Mouse (Mus musculus) heart, embryonic 10.5 days (tissue): ENCODE data around the gene Nipal4. TPM values are rescaled to one million over a fixed set of nuclear protein-coding genes. Genes with fewer than 3 reads are reported as not detected.
A peak's percentile ranks its signal among the peaks of the same experiment; 100 is the strongest.
"Not testable (repeated sequence)": the region's sequence is repeated elsewhere in the genome, so short reads cannot be mapped to it uniquely, and the experiment has no call there.

Experiments used
- DNase-seq: peaks from one replicate; pipeline ENCODE4 v3.0.0-alpha.2; 2017; ENCODE audit warnings: low spot score
- H3K27ac ChIP-seq: fragments of 300-500 bp; sonication (generic); 2 replicates; pipeline ENCODE4 v1.5.1; 2016; ENCODE audit warnings: mild to moderate bottlenecking
- H3K27me3 ChIP-seq: fragments of 300-500 bp; sonication (generic); 2 replicates; pipeline ENCODE4 v1.6.1; 2016; ENCODE audit warnings: mild to moderate bottlenecking; ENCODE audit not compliant: poor library complexity, insufficient read depth, severe bottlenecking
- H3K36me3 ChIP-seq: fragments of 300-500 bp; sonication (generic); 2 replicates; pipeline ENCODE4 v1.6.1; 2016; ENCODE audit warnings: mild to moderate bottlenecking, moderate library complexity
- H3K4me1 ChIP-seq: fragments of 300-500 bp; sonication (generic); 2 replicates; pipeline ENCODE4 v1.6.1; 2016; ENCODE audit warnings: mild to moderate bottlenecking
- H3K4me3 ChIP-seq: fragments of 300-500 bp; sonication (generic); 2 replicates; pipeline ENCODE4 v1.5.1; 2016; ENCODE audit warnings: mild to moderate bottlenecking, moderate library complexity
- H3K9me3 ChIP-seq: fragments of 300-500 bp; sonication (generic); 2 replicates; pipeline ENCODE4 v1.6.1; 2016; ENCODE audit warnings: mild to moderate bottlenecking, moderate library complexity
- WGBS: fragments of 180-500 bp; shearing (Covaris S2); methylation state at CpG from one replicate; pipeline ENCODE4 v1.1.7; 2016; 5-methylcytosine and 5-hydroxymethylcytosine counted together
- polyA plus RNA-seq: library from polyadenylated mRNA; unstranded; fragments of >200 nt; fragmentation: Nextera tagmentation; extraction: Ambion mirVana; gene quantifications from 2 replicates; pipeline ENCODE4 v1.2.1, GENCODE M21; 2016

Gene Nipal4
- polyA plus RNA-seq, 1 experiment from 2014 or later = 7.8 TPM

DNA sequence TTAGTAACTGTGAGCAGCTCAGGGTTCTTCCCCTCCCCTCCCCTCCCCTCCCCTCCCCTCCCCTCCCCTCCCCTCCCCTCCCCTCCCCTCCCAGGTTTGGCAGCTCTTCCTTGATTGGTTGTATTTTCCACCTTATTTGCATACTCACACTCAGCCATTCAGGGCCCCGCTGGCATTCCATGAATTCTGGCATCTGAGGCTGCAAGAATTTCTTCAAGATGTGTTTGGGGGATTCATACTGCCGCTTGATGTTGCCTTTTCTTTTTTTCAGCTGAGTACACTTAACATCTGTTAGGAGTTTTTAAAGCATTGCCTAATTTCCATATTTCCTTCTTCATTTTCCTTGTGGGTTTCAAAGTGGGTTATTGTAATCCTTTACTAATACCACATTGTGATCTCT, 22.0 kb upstream of the Nipal4 start:
- no peak for DNase-seq
- no peak overlapping the region for H3K27ac ChIP-seq
- no peak overlapping the region for H3K4me3 ChIP-seq
- no peaks in the 10 kb centered on the region for H3K4me1 ChIP-seq
- H3K27me3 ChIP-seq = no peaks in the 10 kb centered on the region
- no peaks in the 10 kb centered on the region for H3K36me3 ChIP-seq
- no peaks in the 10 kb centered on the region for H3K9me3 ChIP-seq
- WGBS = 73% methylated on average over 2 of the region's 2 CpGs

DNA sequence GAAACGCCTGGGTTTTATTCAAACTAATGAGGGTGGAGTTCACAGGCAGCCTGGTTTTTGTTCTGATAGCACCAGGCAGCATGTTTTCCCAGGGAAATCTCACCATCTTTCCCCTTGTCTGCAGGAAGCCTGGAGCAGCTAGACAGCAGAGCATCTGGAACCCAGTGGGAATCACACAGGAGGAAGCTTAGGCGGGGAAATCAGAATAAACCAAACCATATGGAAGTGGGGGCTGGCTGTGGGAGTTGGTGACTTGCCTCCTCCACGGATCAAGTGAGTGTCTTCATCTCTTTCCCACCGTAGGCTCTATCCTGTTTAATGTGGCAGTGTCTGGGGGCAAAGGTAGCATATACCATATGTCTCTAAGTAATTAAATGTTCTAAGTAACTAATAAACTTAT, 19.2 kb upstream of the Nipal4 start:
- no peaks in the 10 kb centered on the region for H3K9me3 ChIP-seq
- no peaks in the 10 kb centered on the region for H3K27me3 ChIP-seq
- no peak for DNase-seq
- H3K27ac ChIP-seq = peak overlapping the region; percentile 17; the same call in 1 of the 2 replicates
- no peaks in the 10 kb centered on the region for H3K36me3 ChIP-seq
- H3K4me3 ChIP-seq = no peak overlapping the region
- H3K4me1 ChIP-seq = no peaks in the 10 kb centered on the region
- WGBS = 14% methylated on average over 4 of the region's 4 CpGs

DNA sequence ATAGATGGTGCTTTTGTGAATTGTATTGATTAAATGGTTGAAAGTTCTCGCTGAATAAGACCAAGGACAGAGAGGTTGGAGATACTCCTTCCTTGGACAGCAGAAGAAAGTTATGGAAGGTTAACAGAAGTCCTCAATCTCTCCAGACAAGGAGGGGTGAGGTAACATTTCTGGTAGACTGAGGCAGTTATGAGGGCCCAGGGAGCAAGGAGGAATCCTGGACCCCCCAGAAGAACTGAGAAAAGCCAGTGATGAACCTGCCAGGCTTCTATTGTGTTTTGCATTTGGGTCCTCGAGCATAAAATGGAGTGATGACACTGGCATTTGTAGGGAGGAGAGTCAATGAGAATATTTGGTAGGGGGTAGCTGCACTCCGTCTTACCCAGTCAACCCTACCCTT, 18.6 kb upstream of the Nipal4 start:
- Histone ChIP-seq H3K27me3 (no peaks in the 10 kb centered on the region), H3K36me3 (no peaks in the 10 kb centered on the region), H3K4me1 (no peaks in the 10 kb centered on the region), H3K9me3 (no peaks in the 10 kb centered on the region), H3K27ac (peak overlapping the region; percentile 17; the same call in 1 of the 2 replicates), H3K4me3 (no peak overlapping the region)
- 72% methylated on average over 3 of the region's 3 CpGs for WGBS
- DNase-seq = no peak

DNA sequence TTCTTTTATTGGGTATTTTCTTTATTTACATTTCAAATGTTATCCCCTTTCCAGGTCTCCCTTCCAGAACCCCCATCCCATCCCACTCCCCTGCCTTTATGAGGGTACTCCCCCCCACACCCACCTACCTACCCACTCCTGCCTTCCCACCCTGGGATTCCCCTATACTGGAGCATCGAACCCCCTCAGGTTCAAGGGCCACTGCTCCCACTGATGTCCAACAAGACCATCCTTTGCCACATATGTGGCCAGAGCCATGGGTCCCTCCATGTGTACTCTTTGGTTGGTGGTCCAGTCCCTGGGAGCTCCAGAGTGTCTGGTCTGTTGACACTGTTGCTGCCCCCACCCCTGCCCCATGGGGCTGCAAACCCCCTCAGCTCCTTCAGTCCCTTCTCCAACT, 15.7 kb upstream of the Nipal4 start:
- WGBS = 86% methylated on average over 1 of the region's 1 CpGs
- not testable (repeated sequence) for H3K27me3 ChIP-seq, H3K4me1 ChIP-seq, H3K36me3 ChIP-seq, H3K9me3 ChIP-seq, H3K27ac ChIP-seq, DNase-seq, H3K4me3 ChIP-seq

DNA sequence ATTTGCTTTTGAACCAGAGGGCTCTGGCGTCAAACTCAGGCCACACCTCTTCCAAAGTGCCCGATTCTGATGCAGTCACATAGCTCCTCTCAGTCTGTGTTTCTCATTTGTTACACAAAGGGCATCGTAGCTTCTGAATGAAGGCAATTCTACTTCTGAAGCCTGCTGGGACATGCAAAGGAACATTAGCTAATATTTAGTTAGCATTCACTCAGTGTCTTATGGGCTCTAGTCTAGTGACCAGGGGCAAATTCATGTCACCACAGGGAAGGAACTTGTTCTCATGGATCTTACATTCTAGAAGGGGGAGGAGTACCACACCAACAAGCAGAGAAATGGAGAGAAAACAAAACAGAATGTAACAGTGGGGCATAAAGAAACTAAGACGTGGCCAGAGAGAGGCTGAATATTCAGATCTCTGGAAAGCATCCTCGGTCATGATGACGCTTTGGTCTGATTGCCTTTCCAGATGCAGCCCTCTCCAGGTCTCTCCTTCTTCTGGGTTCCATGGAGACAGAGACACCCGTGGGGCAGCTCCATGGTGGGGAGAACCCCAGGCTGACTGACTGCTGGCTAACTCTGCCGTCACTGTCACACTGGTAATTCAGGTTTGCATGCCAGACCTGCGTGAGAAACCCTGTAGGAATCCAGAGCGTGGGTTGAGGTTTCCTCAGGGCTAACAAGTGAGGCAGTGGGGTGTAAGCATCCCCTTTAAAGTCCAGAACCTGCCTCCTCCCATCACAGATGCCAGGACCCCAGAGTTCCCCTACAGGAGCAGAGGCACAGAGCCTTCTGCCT, 11.1 kb upstream of the Nipal4 start:
- no peaks in the 10 kb centered on the region for H3K4me1 ChIP-seq
- H3K4me3 ChIP-seq = no peak overlapping the region
- no peak overlapping the region for H3K27ac ChIP-seq
- 77% methylated on average over 10 of the region's 10 CpGs for WGBS
- DNase-seq = no peak
- no peaks in the 10 kb centered on the region for H3K9me3 ChIP-seq
- H3K27me3 ChIP-seq = no peaks in the 10 kb centered on the region
- H3K36me3 ChIP-seq = no peaks in the 10 kb centered on the region

- Histone ChIP-seq H3K27ac (no peak overlapping the region), H3K36me3 (no peaks in the 10 kb centered on the region), H3K4me3 (no peak overlapping the region), H3K9me3 (no peaks in the 10 kb centered on the region), H3K27me3 (no peaks in the 10 kb centered on the region), H3K4me1 (no peaks in the 10 kb centered on the region)
- 88% methylated on average over 6 of the region's 6 CpGs for WGBS
- no peak for DNase-seq
These were observed 9.8 kb upstream of the Nipal4 start for GRCm38 (mm10) chr11:46176155-46176554.

DNA sequence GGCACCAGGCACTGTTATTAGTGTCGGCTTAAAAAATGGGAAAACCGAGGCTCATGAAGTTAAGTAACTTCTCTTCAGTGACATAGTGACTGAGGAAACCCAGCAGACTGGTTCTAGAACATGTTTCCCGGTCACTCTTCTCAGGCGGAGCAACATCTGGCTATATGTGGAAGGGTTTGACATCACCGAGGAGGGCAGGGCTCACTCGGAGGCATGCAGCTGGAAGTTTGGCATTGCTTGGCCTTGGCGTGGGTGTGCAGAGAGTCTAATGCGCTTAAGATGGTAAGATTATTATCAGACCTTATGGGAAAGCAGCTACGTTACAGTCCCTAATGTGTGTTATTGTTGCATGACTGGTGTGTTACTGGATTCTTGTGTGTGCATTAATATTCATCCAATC, 5.8 kb upstream of the Nipal4 start:
- Histone ChIP-seq H3K4me1 (peaks cover 10% of the 10 kb centered on the region), H3K27ac (no peak overlapping the region), H3K4me3 (no peak overlapping the region), H3K27me3 (0 out of 2 replicates have a peak, but pooled peaks cover 3% of the 10 kb centered on the region), H3K9me3 (no peaks in the 10 kb centered on the region), H3K36me3 (no peaks in the 10 kb centered on the region)
- no peak for DNase-seq
- whole genome bisulfite sequencing = 90% methylated on average over 9 of the region's 9 CpGs

DNA sequence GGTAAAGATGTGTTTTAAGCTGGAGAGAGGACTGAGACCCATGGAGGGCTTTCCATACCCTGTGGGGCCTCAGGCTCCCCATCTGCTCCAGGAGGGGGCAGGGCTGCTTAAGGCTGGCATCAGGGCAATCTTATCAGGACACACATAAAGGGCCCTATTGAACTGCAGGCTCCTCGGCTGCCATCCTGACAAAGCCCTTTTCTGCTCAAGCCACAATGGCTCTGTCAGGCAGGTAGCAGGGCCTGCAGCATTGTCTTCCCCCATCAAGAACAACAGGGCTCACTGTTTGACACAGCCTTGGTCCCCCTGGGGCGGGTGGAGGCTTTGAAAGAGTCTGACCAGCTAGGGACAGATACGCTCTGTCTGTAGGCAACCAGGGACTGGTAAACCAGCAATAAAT, 3.6 kb upstream of the Nipal4 start:
- Histone ChIP-seq H3K9me3 (no peaks in the 10 kb centered on the region), H3K27ac (0 out of 2 replicates have a peak overlapping the region, but pooled peaks have one; percentile 36), H3K4me1 (peaks cover 21% of the 10 kb centered on the region), H3K27me3 (peaks cover 21% of the 10 kb centered on the region), H3K4me3 (no peak overlapping the region), H3K36me3 (no peaks in the 10 kb centered on the region)
- no peak for DNase-seq
- 56% methylated on average over 3 of the region's 3 CpGs for WGBS

- 81% methylated on average over 7 of the region's 7 CpGs for WGBS
- H3K36me3 ChIP-seq = no peaks in the 10 kb centered on the region
- no peaks in the 10 kb centered on the region for H3K9me3 ChIP-seq
- H3K27me3 ChIP-seq = peaks cover 24% of the 10 kb centered on the region
- peaks cover 28% of the 10 kb centered on the region for H3K4me1 ChIP-seq
- H3K4me3 ChIP-seq = no peak overlapping the region
- H3K27ac ChIP-seq = no peak overlapping the region
- DNase-seq = no peak
These were observed 2.2 kb upstream of the Nipal4 start for GRCm38 (mm10) chr11:46168506-46168905.

DNA sequence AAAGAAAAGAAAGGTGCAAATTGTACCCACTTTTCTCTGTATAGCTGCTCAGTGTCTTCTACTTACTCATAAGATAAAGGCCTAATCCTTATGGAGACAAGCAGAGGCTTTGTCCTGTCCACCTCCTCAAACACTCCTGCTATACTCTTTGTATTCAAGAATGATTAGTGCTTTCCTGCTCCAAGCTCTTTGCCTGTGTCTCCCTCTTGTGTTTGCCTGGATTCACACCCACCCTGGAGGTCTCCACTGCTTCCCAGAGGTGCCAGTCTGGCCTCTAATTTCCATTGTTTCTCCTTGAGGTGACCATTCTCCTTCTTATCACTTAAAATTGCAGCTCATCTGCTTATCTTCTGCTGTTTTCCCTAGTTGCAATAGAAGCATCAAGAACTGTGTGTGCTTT, 8.8 kb downstream of the Nipal4 start:
- 0 out of 2 replicates have a peak, but pooled peaks cover 10% of the 10 kb centered on the region for H3K4me1 ChIP-seq
- 0 out of 2 replicates have a peak, but pooled peaks cover 2% of the 10 kb centered on the region for H3K36me3 ChIP-seq
- DNase-seq = no peak
- H3K27ac ChIP-seq = no peak overlapping the region
- H3K27me3 ChIP-seq = no peaks in the 10 kb centered on the region
- no peak overlapping the region for H3K4me3 ChIP-seq
- no peaks in the 10 kb centered on the region for H3K9me3 ChIP-seq

GRCm38 (mm10) chr11:46156945-46157344, 9.4 kb downstream of the Nipal4 start:
- WGBS = 80% methylated on average over 8 of the region's 8 CpGs

DNA sequence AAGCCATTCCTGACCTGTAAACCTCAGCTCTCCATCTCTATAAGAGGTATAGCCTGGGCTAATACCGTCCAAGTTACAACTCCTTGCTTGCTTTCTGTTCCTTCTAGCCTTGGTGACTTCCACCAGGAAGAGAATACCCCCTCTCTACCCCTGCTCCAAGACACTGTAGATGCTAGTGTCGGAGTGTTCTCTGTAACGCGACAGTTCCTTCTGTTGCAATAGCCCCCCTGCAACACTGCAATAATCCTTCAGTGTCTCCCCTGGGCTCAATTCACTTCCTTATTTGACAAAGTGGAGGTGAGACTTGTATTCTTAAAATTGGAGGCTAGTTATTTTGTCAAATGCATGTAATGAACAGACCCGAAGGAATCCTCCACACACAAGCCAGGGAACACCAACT, 19.7 kb downstream of the Nipal4 start:
- H3K36me3 ChIP-seq = peaks cover 49% of the 10 kb centered on the region
- DNase-seq = no peak
- H3K4me1 ChIP-seq = no peaks in the 10 kb centered on the region
- H3K4me3 ChIP-seq = no peak overlapping the region
- H3K27ac ChIP-seq = no peak overlapping the region
- no peaks in the 10 kb centered on the region for H3K27me3 ChIP-seq
- no peaks in the 10 kb centered on the region for H3K9me3 ChIP-seq
- WGBS = 90% methylated on average over 5 of the region's 5 CpGs

More at GRCm38 (mm10) chr11:46156945-46157344, 9.4 kb downstream of the Nipal4 start:
- 0 out of 2 replicates have a peak, but pooled peaks cover 2% of the 10 kb centered on the region for H3K36me3 ChIP-seq
- H3K9me3 ChIP-seq = no peaks in the 10 kb centered on the region
- H3K4me3 ChIP-seq = no peak overlapping the region
- no peaks in the 10 kb centered on the region for H3K27me3 ChIP-seq
- H3K27ac ChIP-seq = no peak overlapping the region
- no peak for DNase-seq
- 0 out of 2 replicates have a peak, but pooled peaks cover 10% of the 10 kb centered on the region for H3K4me1 ChIP-seq

DNA sequence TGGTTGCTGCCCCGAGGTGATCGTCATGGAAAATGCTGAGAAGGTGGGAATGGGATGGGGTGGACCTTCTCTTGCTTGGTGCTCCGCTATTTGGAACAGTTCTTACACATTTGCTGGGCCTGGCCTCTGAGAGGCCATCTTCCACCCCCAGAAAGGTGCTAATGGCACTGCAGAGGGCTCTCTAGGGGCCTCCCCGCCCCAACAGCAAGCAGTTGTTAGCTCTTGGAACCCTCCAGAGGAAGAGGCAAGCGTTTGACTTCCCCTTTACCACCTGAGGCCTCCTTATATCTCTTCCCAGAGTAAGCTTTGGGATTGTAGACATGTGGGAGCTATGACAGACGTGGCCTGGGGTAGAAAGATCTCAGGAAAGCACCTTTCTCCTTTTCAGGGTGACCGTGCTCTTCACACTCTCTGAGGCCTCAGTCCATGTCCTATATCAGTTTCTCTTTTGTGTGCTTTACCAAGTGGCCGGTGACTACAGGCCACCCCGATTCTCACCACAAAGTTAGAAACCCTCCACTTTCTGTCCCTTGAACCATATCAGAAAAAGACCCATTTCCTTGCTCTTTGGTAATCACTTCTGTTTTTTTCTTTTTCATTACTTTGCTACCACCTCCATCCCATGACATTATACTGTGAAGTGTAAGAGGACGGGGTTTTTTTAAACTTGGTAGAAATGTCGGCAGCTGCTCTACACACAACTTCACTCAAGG, 21.0 kb downstream of the Nipal4 start:
- Histone ChIP-seq H3K27ac (no peak overlapping the region), H3K4me1 (no peaks in the 10 kb centered on the region), H3K9me3 (no peaks in the 10 kb centered on the region), H3K4me3 (no peak overlapping the region), H3K27me3 (no peaks in the 10 kb centered on the region), H3K36me3 (peaks cover 62% of the 10 kb centered on the region)
- 88% methylated on average over 11 of the region's 11 CpGs for WGBS
- DNase-seq = no peak
